Mouse (Mus musculus) c-Kit-positive CD71-positive TER-119-negative erythroid progenitor cells, embryonic 14.5 days (primary cell): ENCODE data around the gene Mrtfa.
A peak's percentile ranks its signal among the peaks of the same experiment; 100 is the strongest.

Experiments used
- DNase-seq: peaks from one replicate; pipeline ENCODE4 v3.0.0-alpha.2; 2013; ENCODE audit warnings: low read depth

Mrtfa gene

DNA sequence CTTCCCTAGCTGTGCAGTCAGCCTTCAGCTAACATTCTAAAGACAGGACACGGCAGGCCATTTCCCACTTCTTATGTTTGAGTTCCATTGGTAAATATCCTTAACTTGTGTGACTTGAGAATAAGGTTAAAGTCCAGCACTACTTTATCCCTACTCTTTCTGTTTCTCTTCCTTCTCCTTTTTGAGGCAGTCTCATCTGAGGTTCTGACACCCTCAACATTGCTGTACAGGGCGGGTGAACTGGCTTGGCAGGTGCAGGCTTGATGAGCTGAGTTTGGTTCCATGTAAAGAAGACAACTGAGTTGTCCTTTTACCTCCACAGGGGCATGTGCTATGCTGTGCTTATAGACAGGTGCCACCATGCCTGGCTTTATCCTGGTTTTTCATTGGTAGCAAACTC lies 207.3 kb downstream of the Mrtfa start:
- no peak for DNase-seq

DNA sequence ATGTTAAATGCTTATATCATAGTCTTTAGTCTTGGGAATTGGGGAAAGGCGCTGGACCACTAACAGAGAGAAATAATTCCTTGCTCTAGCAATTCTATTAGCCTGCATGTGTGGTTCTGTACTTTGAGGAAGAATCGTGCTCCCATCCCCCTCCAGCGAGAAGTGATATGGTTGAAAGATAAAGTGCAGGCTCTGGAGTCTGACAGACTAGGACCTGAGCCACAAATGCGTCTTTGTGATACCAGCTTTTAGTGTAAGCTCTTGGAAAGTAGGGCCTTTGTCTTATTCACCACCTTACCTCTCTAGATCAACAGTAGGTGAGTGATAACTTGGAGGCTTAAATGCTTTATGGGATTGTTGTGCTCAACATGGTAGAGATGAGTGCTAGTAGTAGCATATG lies 209.4 kb downstream of the Mrtfa start:
- peak; percentile 52 for DNase-seq

DNA sequence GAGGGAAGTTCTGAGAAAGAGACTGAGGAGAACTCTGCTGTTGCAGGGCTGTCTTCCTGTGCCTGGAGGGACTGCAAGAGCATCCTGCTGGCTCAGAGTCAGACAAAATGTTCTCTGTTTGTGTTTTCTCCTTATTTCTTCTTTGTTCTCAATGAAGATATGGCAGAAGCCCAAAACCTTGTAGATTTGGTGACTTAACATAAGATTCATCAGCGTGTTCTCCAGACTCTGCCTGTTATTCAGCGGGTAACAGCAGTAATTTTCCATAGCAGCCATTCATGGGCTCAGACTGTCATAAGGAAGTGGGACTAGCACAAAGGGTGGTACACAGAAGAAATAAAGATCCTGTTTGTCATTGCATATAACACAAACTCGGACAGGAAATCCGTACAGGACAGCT lies 210.9 kb downstream of the Mrtfa start:
- DNase-seq, result no peak

DNA sequence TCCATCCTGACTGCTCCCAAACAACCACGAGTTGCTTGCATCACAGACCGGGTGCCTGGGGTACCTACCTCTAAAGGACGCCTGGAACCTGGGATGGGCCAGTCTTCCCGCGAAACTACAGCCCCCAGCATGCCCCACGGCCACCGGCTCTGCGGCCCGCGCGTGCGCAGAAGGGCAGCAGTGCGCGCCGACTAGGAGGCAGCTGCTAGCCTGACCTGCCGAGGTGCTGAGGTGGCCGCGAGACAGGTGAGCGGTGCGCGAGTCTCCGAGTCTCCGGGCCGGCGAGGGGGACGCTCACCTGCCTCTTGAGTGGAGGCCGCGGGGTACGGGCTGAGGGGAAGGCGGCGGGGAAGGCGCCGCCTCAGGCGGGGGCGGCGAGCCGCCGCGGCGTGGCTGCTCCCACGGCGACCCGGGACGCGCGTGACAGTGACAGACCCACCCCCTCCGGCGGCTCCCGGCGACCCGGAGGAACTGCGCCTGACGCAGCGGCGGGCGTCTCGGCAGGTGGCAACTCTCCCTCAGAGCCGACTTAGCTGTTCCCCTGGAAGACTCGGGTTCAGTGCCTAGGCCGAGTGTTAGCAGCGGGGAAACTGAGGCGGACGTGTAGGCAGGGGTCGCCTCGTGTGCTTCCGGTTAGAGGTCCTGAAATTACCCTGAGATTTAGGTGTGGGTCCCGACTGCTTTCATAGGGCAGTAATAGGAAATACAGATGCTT lies 212.8 kb downstream of the Mrtfa start, which contains the start of gene Sgsm3:
TSS of gene Sgsm3 (plus strand) at position 146 of the 715 bp plus-strand sequence.
- peak; percentile 67 for DNase-seq

DNA sequence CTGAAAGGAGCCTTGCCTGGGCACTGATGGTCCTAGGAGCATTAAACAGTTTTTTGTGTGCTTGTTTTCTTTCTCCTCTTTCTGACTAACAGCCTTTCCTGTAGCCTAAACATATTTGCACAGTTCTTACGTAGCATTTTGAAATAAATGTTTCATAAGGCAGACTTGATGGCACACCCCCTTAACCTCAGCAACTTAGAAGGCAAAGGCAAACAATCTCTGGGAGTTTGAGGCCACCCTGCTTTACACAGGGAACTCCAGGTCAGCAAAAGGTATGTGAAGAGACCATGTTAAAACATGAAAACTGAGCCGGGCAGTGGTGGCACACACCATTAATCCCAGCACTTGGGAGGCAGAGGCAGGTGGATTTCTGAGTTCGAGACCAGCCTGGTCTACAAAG lies 214.9 kb downstream of the Mrtfa start:
- DNase-seq, result no peak

DNA sequence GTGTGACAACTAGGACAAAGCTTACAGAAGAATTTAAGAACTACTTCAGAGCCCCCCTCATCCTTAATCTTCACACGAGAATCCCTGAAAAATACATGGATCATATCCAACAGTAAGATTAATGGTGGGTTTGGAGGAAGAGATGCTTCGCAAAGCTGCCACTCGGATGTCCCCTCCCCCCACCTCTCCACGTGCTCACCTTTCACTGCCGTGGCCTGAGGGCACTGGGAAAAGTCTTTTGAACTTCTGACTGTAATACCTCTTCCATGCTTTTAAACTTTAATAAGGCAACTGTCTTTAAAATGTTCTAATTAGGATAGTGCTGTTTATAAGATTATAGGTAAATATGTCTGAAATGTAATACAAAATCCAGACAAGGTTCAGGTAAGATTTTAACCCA lies 216.2 kb downstream of the Mrtfa start:
- no peak for DNase-seq

DNA sequence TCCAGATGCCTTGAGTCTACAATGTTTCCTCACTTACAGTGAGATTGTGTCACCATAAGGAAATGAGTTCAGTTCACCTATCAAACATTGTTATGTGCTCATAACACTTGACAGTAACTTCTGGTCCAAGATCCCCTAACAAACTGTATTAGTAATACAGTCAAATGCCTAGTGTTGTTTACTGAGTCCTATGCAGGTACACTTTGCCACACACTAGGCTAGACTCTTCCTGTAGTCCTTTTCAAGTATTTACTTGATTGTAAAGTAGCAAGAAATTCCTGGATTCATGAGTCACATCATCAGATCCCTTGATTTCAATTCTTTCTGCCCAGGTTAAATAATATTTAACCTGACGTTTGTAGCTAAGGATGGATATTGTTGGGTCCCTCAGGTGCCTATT lies 221.2 kb downstream of the Mrtfa start:
- no peak for DNase-seq
